In genomic region chr8:111992013-111992702, GRCm38 (mm10) we compare ENCODE assay signal across 8 mouse cellular contexts. TPM values are rescaled to one million over a fixed set of nuclear protein-coding genes. Genes with fewer than 3 reads are reported as not detected.
DNase-seq lines count a peak whose midpoint lies in the region; ATAC-seq and TF ChIP-seq lines count a peak whose summit lies in the region.

Gene Adat1, minus strand, starts transcription at chr8:111992302.

- no peaks in the 10 kb centered on the region for H3K9me3 ChIP-seq in hindbrain, postnatal 0 days (ENCODE audit: low read length)

- no peaks in the 10 kb centered on the region for H3K27me3 ChIP-seq in hindbrain, postnatal 0 days (ENCODE audit: insufficient read depth, low read length)

- peak; percentile 98 for ATAC-seq in hindbrain, postnatal 0 days
- ATAC-seq in megakaryocyte, adult 5-6 weeks (ENCODE audit: poor library complexity, severe bottlenecking), result peak; percentile 99

- H3K4me1 ChIP-seq in hindbrain, postnatal 0 days (ENCODE audit: insufficient read depth, low read length), result no peaks in the 10 kb centered on the region

- peak; percentile 81 for DNase-seq in WW6 (ENCODE audit: low read depth, low spot score)
- peak; percentile 66 to 77 for DNase-seq in cerebellum, postnatal 4 days (ENCODE audit: low spot score in 2 of 2)
- DNase-seq in gastrocnemius, adult 2 months, result peak; percentile 91
- peak; percentile 96 for DNase-seq in hindbrain, postnatal 0 days (ENCODE audit: low spot score)
- peak; percentile 83 to 85 for DNase-seq in left cerebral cortex, adult 2 months (ENCODE audit: extremely low spot score in 1 of 2, low spot score in 2 of 2)
- peak; percentile 90 to 91 for DNase-seq in right cerebral cortex, adult 2 months (ENCODE audit: low spot score in 2 of 2)
- DNase-seq in urinary bladder, postnatal 14 days (ENCODE audit: low spot score), result peak; percentile 86

- peak; percentile 4; the same call in 1 of the 2 replicates for TF ChIP-seq CTCF in gastrocnemius, adult 2 months (IDR thresholded peaks at IDR 0.05)
- TF ChIP-seq CTCF in hindbrain, postnatal 0 days (IDR thresholded peaks at IDR 0.05; ENCODE audit: low read depth), result peak; percentile 37; the same call in 1 of the 2 replicates
- no peak; the same call in 1 of the 2 replicates for TF ChIP-seq CTCF in left cerebral cortex, adult 2 months (IDR thresholded peaks at IDR 0.05)

- intact Hi-C loops in gastrocnemius, adult 2 months (cut with DNase I), result loop anchor here (5.0 kb wide), 1 partner anchor 50 kb away; the partner anchor contains the start of gene Gabarapl2
- intact Hi-C loops in left cerebral cortex, adult 2 months (cut with DNase I), result loop anchor here (2.0 to 5.0 kb wide), 2 partner anchors 19 to 50 kb away; partner anchors contain the start of genes Gabarapl2, Kars and Terf2ip

- peak within 1 kb of the TSS; percentile 92 for H3K4me2 ChIP-seq in hindbrain, postnatal 0 days (ENCODE audit: low read depth, low read length)

- H3K27ac ChIP-seq in gastrocnemius, adult 2 months, result peak within 1 kb of the TSS; percentile 91
- peak within 1 kb of the TSS; percentile 72; the same call in 1 of the 2 replicates for H3K27ac ChIP-seq in hindbrain, postnatal 0 days
- peak within 1 kb of the TSS; percentile 80 for H3K27ac ChIP-seq in left cerebral cortex, adult 2 months

- peak within 1 kb of the TSS; percentile 79 for H3K4me3 ChIP-seq in gastrocnemius, adult 2 months
- H3K4me3 ChIP-seq in hindbrain, postnatal 0 days (ENCODE audit: low read length), result peak within 1 kb of the TSS; percentile 70
- H3K4me3 ChIP-seq in left cerebral cortex, adult 2 months, result peak within 1 kb of the TSS; percentile 95

- WGBS in hindbrain, postnatal 0 days, result 5% methylated on average over 33 of the region's 33 CpGs

- peak within 1 kb of the TSS; percentile 70 for H3K9ac ChIP-seq in hindbrain, postnatal 0 days (replicated peaks; ENCODE audit: low read length)

- peaks cover 42% of the 10 kb centered on the region for H3K36me3 ChIP-seq in hindbrain, postnatal 0 days (ENCODE audit: insufficient read depth, low read length)

RNA-seq across cellular contexts. Expression of gene Adat1, which starts in this region (rescaled TPM):
- total RNA-seq in gastrocnemius, adult 2 months (2021), result 1 to 10 TPM; 2.4 to 2.7 TPM
- total RNA-seq in hindbrain, postnatal 0 days (2014; rRNA removed), result 3.8 and 4.5 TPM in 2 replicates
- 4.7 and 4.9 TPM in 2 replicates for polyA plus RNA-seq in hindbrain, postnatal 0 days (2015; fragmentation: Nextera tagmentation; extraction: Ambion mirVana)
- total RNA-seq in left cerebral cortex, adult 2 months (2021), result 1 to 10 TPM; 6.4 to 6.6 TPM
- total RNA-seq in megakaryocyte, adult 5-6 weeks (2015), result 0.83 and 1.1 TPM in 2 replicates
- 1.5 and 1.7 TPM in 2 replicates for total RNA-seq in megakaryocyte, adult 5-6 weeks (2017)

Comparison
In these comparisons a context has a peak if more than half of its experiments do, and no peak if none do; other contexts are left out.
1. Peak in every context shown above with its lines: DNase-seq, ATAC-seq, H3K4me3 ChIP-seq and H3K27ac ChIP-seq.